Mouse (Mus musculus) adrenal gland, postnatal 36 days (tissue): ENCODE measurements around the gene Svbp. TPM values are rescaled to one million over a fixed set of nuclear protein-coding genes. Genes with fewer than 3 reads are reported as not detected.

Experiments
- DNase-seq, 2 experiments: peaks; one replicate each; pipeline ENCODE4 v3.0.0; 2021; ENCODE audit warnings: mixed read lengths in 1 of 2
- total RNA-seq, 2 experiments: library from RNA; stranded (reverse); gene quantifications; 2 replicates each; pipeline ENCODE4 v1.2.3; 2021

The Svbp gene
- total RNA-seq, 2 experiments from 2014 or later, result 17.1 to 19.2 TPM

DNA sequence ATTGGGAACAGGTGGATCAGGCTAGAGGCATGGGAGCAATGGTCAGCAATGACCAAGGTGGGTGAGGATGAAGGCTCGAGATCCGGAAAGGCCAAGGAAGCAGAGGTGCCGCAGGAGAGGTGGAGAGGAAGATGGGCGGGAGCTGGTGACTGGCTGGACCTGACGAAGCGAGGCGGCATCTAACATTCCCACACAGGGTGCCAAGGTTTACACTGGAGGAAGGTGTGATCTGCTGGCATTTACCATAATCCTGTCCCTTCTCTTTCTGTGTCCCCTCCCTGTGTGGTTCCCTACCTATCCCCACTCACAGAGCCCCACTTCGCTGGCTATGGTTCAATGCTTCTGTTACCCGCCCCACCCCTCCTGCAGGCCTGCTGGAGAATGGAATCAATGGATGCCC, 50.9 kb downstream of the Svbp start:
- DNase-seq, result no peak

GRCm38 (mm10) chr4:119246688-119247225, 51.7 kb downstream of the Svbp start:
- no peak for DNase-seq

GRCm38 (mm10) chr4:119247462-119248235, 52.5 kb downstream of the Svbp start:
- DNase-seq, result peak; percentile 87 to 93

- DNase-seq, result no peak
Observed at GRCm38 (mm10) chr4:119248407-119248965, 53.4 kb downstream of the Svbp start.

Other genes with a start within 250 kb of the Svbp start
- gene Lao1, start 233.7 kb upstream of the Svbp start, total RNA-seq, result under 1 TPM in 1 of 2 experiments, not detected in 1; 0.53 TPM
- 10 to 100 TPM; 19.8 to 20.2 TPM for gene Slc2a1, start 86.6 kb upstream of the Svbp start, total RNA-seq
- 10 to 100 TPM; 11.5 to 12.4 TPM for gene Zfp691, start 21.1 kb upstream of the Svbp start, total RNA-seq
- under 1 TPM in 1 of 2 experiments, not detected in 1; 0.10 TPM for gene Ermap, start 5.3 kb upstream of the Svbp start, total RNA-seq
- gene Tmem269, start 22.9 kb downstream of the Svbp start, total RNA-seq, result not detected
- gene AU022252, start 37.4 kb downstream of the Svbp start, total RNA-seq, result 10 to 100 TPM; 25.8 to 26.6 TPM
- 10 to 100 TPM; 27.4 to 30.5 TPM for gene P3h1, start 37.6 kb downstream of the Svbp start, total RNA-seq
- gene Cldn19, start 60.1 kb downstream of the Svbp start, total RNA-seq, result under 1 TPM in 1 of 2 experiments, not detected in 1; 0.13 TPM
- gene Ybx1, start 99.3 kb downstream of the Svbp start, total RNA-seq, result 100 to 1,000 TPM; 639 to 803 TPM
- gene Ppih, start 125.2 kb downstream of the Svbp start, total RNA-seq, result 10 to 100 TPM; 20.0 to 20.3 TPM
- gene Ccdc30, start 220.2 kb downstream of the Svbp start, total RNA-seq, result 10 to 100 TPM; 14.5 to 16.9 TPM
- 10 to 100 TPM; 38.0 to 41.7 TPM for gene Ppcs, start 227.1 kb downstream of the Svbp start, total RNA-seq
- gene Zmynd12, start 227.5 kb downstream of the Svbp start, total RNA-seq, result 1 to 10 TPM; 3.1 to 4.0 TPM